Mouse (Mus musculus) stomach, postnatal 0 days (tissue): ENCODE data around the gene Jph3. TPM values are rescaled to one million over a fixed set of nuclear protein-coding genes. Genes with fewer than 3 reads are reported as not detected.

Experiments
- ATAC-seq: fragments of 200-750 bp; cut with Nextera tagmentation; 2 replicates; pipeline ENCODE4 v1.8.0; 2017; ENCODE audit not compliant: low FRiP score, low TSS enrichment
- DNase-seq: peaks from one replicate; pipeline ENCODE4 v3.0.0-alpha.2; 2016; ENCODE audit warnings: low spot score
- H3K27ac ChIP-seq: fragments of 300-500 bp; sonication (generic); replicated peaks from 2 replicates; pipeline ENCODE4 v1.5.1; 2014; ENCODE audit warnings: mild to moderate bottlenecking, control low read depth
- H3K27me3 ChIP-seq: fragments of 300-500 bp; sonication (generic); 2 replicates; pipeline ENCODE4 v1.6.1; 2014; ENCODE audit warnings: low read length; ENCODE audit not compliant: control insufficient read depth, insufficient read depth
- H3K36me3 ChIP-seq: fragments of 300-500 bp; sonication (generic); 2 replicates; pipeline ENCODE4 v1.6.1; 2014; ENCODE audit warnings: low read length, mixed read lengths; ENCODE audit not compliant: control insufficient read depth, insufficient read depth
- H3K4me1 ChIP-seq: fragments of 300-500 bp; sonication (generic); replicated peaks from 2 replicates; pipeline ENCODE4 v1.6.1; 2014; ENCODE audit warnings: antibody characterized with exemption; ENCODE audit not compliant: control insufficient read depth, insufficient read depth
- H3K4me2 ChIP-seq: fragments of 300-500 bp; sonication (generic); replicated peaks from 2 replicates; pipeline ENCODE4 v1.6.1; 2014; ENCODE audit warnings: low read depth, mild to moderate bottlenecking, control low read depth, moderate library complexity
- H3K4me3 ChIP-seq: fragments of 300-500 bp; sonication (generic); 2 replicates; pipeline ENCODE4 v1.5.1; 2014; ENCODE audit warnings: low read depth, low read length, control low read depth
- H3K9ac ChIP-seq: fragments of 300-500 bp; sonication (generic); 2 replicates; pipeline ENCODE4 v1.6.1; 2014; ENCODE audit warnings: mild to moderate bottlenecking, low read length, control low read depth, mixed read lengths
- H3K9me3 ChIP-seq: fragments of 300-500 bp; sonication (generic); 2 replicates; pipeline ENCODE4 v1.6.1; 2016; ENCODE audit warnings: low read length; ENCODE audit not compliant: control insufficient read depth
- CTCF ChIP-seq: IDR thresholded peaks from 2 replicates; pipeline ENCODE4 v1.5.1; 2016; ENCODE audit warnings: antibody characterized with exemption, low read depth, mild to moderate bottlenecking, moderate library complexity
- EP300 ChIP-seq: optimal IDR thresholded peaks from 2 replicates; pipeline ENCODE3; 2016; ENCODE audit warnings: antibody characterized with exemption
- WGBS: fragments of 180-500 bp; shearing (Covaris S2); extraction: QIAGEN DNeasy Blood & Tissue Kit; methylation state at CpG from one replicate; pipeline ENCODE4 v1.1.7; 2014; 5-methylcytosine and 5-hydroxymethylcytosine counted together
- polyA plus RNA-seq: library from polyadenylated mRNA; unstranded; fragments of >200 nt; fragmentation: Nextera tagmentation; extraction: Ambion mirVana; gene quantifications from 2 replicates; pipeline ENCODE4 v1.2.1, GENCODE M21; 2015

The Jph3 gene
- polyA plus RNA-seq, 1 experiment from 2014 or later: 1.7 TPM

DNA sequence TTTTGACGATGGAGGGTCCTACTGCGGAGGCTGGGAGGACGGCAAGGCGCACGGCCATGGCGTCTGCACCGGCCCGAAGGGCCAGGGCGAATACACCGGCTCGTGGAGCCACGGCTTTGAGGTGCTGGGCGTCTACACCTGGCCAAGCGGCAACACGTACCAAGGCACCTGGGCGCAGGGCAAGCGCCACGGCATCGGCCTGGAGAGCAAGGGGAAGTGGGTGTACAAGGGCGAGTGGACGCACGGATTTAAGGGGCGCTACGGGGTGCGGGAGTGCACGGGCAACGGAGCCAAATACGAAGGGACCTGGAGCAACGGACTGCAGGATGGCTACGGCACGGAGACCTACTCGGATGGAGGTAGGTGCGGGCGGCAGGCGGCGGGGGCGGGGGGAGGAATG, 1.2 kb downstream of the Jph3 start:
- WGBS: 2% methylated on average over 37 of the region's 37 CpGs
- Histone ChIP-seq H3K4me3 (peak overlapping the region; percentile 32), H3K4me2 (peak overlapping the region; percentile 60; the same call in 1 of the 2 replicates), H3K9ac (no peak overlapping the region), H3K36me3 (no peaks in the 10 kb centered on the region), H3K27me3 (peaks cover 25% of the 10 kb centered on the region), H3K9me3 (no peaks in the 10 kb centered on the region), H3K27ac (no peak overlapping the region), H3K4me1 (no peaks in the 10 kb centered on the region)
- TF ChIP-seq EP300 (no peak), CTCF (no peak)
- ATAC-seq: no peak
- no peak for DNase-seq

GRCm38 (mm10) chr8:121731060-121731459, 1.6 kb downstream of the Jph3 start:
- H3K9me3 ChIP-seq: no peaks in the 10 kb centered on the region
- DNase-seq (no peak), ATAC-seq (no peak)
- H3K4me1 ChIP-seq: no peaks in the 10 kb centered on the region
- no peak overlapping the region for H3K27ac ChIP-seq
- TF ChIP-seq CTCF (no peak), EP300 (no peak)
- H3K4me2 ChIP-seq: no peak overlapping the region
- WGBS: 4% methylated on average over 11 of the region's 11 CpGs
- H3K27me3 ChIP-seq: peaks cover 25% of the 10 kb centered on the region
- no peak overlapping the region for H3K9ac ChIP-seq
- no peak overlapping the region for H3K4me3 ChIP-seq
- no peaks in the 10 kb centered on the region for H3K36me3 ChIP-seq

- no peak overlapping the region for H3K4me3 ChIP-seq
- DNase-seq (no peak), ATAC-seq (no peak)
- no peaks in the 10 kb centered on the region for H3K4me1 ChIP-seq
- 11% methylated on average over 26 of the region's 26 CpGs for WGBS
- peaks cover 25% of the 10 kb centered on the region for H3K27me3 ChIP-seq
- TF ChIP-seq EP300 (no peak), CTCF (no peak)
- H3K27ac ChIP-seq: no peak overlapping the region
- H3K9ac ChIP-seq: no peak overlapping the region
- H3K9me3 ChIP-seq: no peaks in the 10 kb centered on the region
- H3K4me2 ChIP-seq: no peak overlapping the region
- no peaks in the 10 kb centered on the region for H3K36me3 ChIP-seq
Measured at GRCm38 (mm10) chr8:121731471-121732333, 2.3 kb downstream of the Jph3 start.

DNA sequence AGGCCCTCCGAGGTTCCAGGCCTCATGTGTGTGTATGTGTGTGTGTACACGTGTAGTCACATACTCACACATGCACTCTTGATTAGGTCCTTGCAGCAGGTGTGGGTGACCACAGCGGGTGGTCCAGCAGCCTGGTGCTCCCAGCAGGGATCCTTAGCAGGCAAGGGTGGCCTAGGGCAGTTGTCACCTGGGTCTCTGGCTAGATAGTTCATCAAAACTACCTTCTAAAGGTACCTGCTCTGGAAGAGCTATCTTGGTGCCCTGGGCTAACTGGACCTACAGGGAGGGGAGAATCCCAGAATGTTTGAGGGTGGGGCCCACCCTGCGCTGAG, 2.9 kb downstream of the Jph3 start:
- WGBS: 68% methylated on average over 4 of the region's 4 CpGs
- H3K27me3 ChIP-seq: peaks cover 25% of the 10 kb centered on the region

DNA sequence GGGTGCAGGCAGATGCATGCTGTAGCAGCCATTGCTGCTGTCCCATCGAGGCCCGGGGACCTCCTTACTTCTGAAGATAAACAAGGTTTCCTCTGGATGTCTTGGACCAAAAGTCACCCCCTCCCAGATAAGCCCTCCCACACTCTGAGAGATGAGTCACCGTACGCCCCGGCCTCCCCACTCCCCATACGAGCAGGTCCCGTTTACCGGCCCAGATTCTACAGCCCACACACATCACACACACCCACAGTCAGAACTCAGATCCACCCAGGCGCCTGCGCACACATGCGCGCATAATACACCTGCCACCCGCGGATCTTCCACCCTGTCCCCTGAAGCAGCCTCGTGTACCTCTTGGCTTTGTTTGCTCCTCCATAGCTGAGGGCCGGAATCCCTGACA, 4.8 kb downstream of the Jph3 start:
- TF ChIP-seq CTCF: no peak
- TF ChIP-seq EP300: no peak
- 83% methylated on average over 16 of the region's 16 CpGs for WGBS
- H3K9ac ChIP-seq: no peak overlapping the region

More for the DNA sequence above, 2.9 kb downstream of the Jph3 start:
- Histone ChIP-seq H3K4me3 (no peak overlapping the region), H3K9ac (no peak overlapping the region), H3K4me2 (no peak overlapping the region), H3K9me3 (no peaks in the 10 kb centered on the region), H3K27ac (no peak overlapping the region), H3K4me1 (no peaks in the 10 kb centered on the region), H3K36me3 (no peaks in the 10 kb centered on the region)
- no peak for TF ChIP-seq EP300
- TF ChIP-seq CTCF: no peak
- ATAC-seq: no peak
- DNase-seq: no peak

DNA sequence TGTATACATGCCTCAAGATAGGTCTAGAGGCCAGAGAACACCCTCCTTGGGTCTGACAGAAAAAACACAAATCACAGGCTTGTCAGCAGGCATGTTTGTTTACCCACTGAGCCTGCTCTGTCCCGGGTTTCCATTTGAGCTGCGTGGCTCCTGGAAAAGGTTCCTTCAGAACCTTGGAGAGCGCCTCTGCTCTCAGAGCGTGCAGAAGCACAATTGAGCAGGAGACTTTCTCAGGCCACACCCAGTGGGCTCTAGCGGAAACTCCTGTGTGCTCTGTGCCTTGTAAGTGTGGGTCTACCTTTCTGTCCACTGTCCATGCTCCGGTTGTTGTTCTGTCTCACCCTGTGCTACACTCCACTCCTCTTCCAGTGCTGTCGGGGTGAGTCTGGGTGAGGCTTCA, 6.8 kb downstream of the Jph3 start:
- no peak overlapping the region for H3K27ac ChIP-seq
- 12% methylated on average over 7 of the region's 7 CpGs for WGBS
- no peak overlapping the region for H3K4me3 ChIP-seq
- H3K4me2 ChIP-seq: no peak overlapping the region
- H3K4me1 ChIP-seq: no peaks in the 10 kb centered on the region
- TF ChIP-seq EP300: no peak
- H3K9me3 ChIP-seq: no peaks in the 10 kb centered on the region
- no peak overlapping the region for H3K9ac ChIP-seq
- H3K36me3 ChIP-seq: no peaks in the 10 kb centered on the region
- no peak for ATAC-seq
- DNase-seq: peak; percentile 70
- H3K27me3 ChIP-seq: peaks cover 10% of the 10 kb centered on the region

More for the DNA sequence above, 4.8 kb downstream of the Jph3 start:
- H3K4me2 ChIP-seq: no peak overlapping the region
- H3K4me3 ChIP-seq: no peak overlapping the region
- H3K36me3 ChIP-seq: no peaks in the 10 kb centered on the region
- DNase-seq: no peak
- no peak for ATAC-seq
- no peaks in the 10 kb centered on the region for H3K4me1 ChIP-seq
- H3K27ac ChIP-seq: no peak overlapping the region
- no peaks in the 10 kb centered on the region for H3K9me3 ChIP-seq
- peaks cover 23% of the 10 kb centered on the region for H3K27me3 ChIP-seq
